Mouse (Mus musculus) liver, embryonic 16.5 days (tissue): ENCODE measurements around the gene Rnf168. TPM values are rescaled to one million over a fixed set of nuclear protein-coding genes. Genes with fewer than 3 reads are reported as not detected.
A peak's percentile ranks its signal among the peaks of the same experiment; 100 is the strongest.
"Not testable (repeated sequence)": the region's sequence is repeated elsewhere in the genome, so short reads cannot be mapped to it uniquely, and the experiment has no call there.

Experiments
- ATAC-seq: fragments of 200-750 bp; cut with Nextera tagmentation; 2 replicates; pipeline ENCODE4 v1.8.0; 2017; ENCODE audit warnings: low read depth, mild to moderate bottlenecking, moderate number of reproducible peaks, moderate library complexity
- H3K27ac ChIP-seq: fragments of 300-500 bp; sonication (generic); 2 replicates; pipeline ENCODE4 v1.5.1; 2014; ENCODE audit warnings: mild to moderate bottlenecking, low read length
- H3K27me3 ChIP-seq: fragments of 300-500 bp; sonication (generic); 2 replicates; pipeline ENCODE4 v1.6.1; 2014; ENCODE audit warnings: low read depth, low read length, mixed read lengths; ENCODE audit not compliant: control insufficient read depth, insufficient read depth
- H3K36me3 ChIP-seq: fragments of 300-500 bp; sonication (generic); 2 replicates; pipeline ENCODE4 v1.6.1; 2014; ENCODE audit warnings: mild to moderate bottlenecking; ENCODE audit not compliant: control insufficient read depth, insufficient read depth
- H3K4me1 ChIP-seq: fragments of 300-500 bp; sonication (generic); 2 replicates; pipeline ENCODE4 v1.6.1; 2014; ENCODE audit warnings: low read depth, low read length, mixed read lengths; ENCODE audit not compliant: control insufficient read depth
- H3K4me2 ChIP-seq: fragments of 300-500 bp; sonication (generic); 2 replicates; pipeline ENCODE4 v1.6.1; 2014; ENCODE audit warnings: low read depth, low read length, mixed read lengths
- H3K4me3 ChIP-seq: fragments of 300-500 bp; sonication (generic); 2 replicates; pipeline ENCODE4 v1.5.1; 2014; ENCODE audit warnings: low read depth, mild to moderate bottlenecking, low read length
- H3K9ac ChIP-seq: fragments of 300-500 bp; sonication (generic); 2 replicates; pipeline ENCODE4 v1.6.1; 2014; ENCODE audit warnings: low read depth, low read length
- H3K9me3 ChIP-seq: fragments of 300-500 bp; sonication (generic); replicated peaks from 2 replicates; pipeline ENCODE4 v1.6.1; 2016; ENCODE audit warnings: low read length; ENCODE audit not compliant: control insufficient read depth
- WGBS: fragments of 180-500 bp; shearing (Covaris S2); extraction: QIAGEN DNeasy Blood & Tissue Kit; methylation state at CpG from one replicate; pipeline ENCODE4 v1.1.7; 2014; ENCODE audit not compliant: insufficient replicate concordance; 5-methylcytosine and 5-hydroxymethylcytosine counted together
- polyA plus RNA-seq: library from polyadenylated mRNA; unstranded; fragments of >200 nt; fragmentation: Nextera tagmentation; extraction: Ambion mirVana; gene quantifications from 2 replicates; pipeline ENCODE4 v1.2.1, GENCODE M21; 2015

The Rnf168 gene
- polyA plus RNA-seq: 10.9 and 11.9 TPM in 2 replicates

GRCm38 (mm10) chr16:32277308-32278256 lies at the start of gene Rnf168:
TSS of gene Rnf168 (plus strand) at chr16:32277459.
- WGBS: under 1% methylated on average over 75 of the region's 75 CpGs
- peaks cover 8% of the 10 kb centered on the region for H3K36me3 ChIP-seq
- H3K27ac ChIP-seq: peak within 1 kb of the TSS; percentile 98

GRCm38 (mm10) chr16:32232050-32232449 lies 45.2 kb upstream of the Rnf168 start:
- not testable (repeated sequence) for H3K4me1 ChIP-seq, H3K27me3 ChIP-seq, H3K36me3 ChIP-seq, H3K9me3 ChIP-seq, H3K4me3 ChIP-seq, H3K4me2 ChIP-seq, H3K27ac ChIP-seq, H3K9ac ChIP-seq, ATAC-seq
- WGBS: 74% methylated on average over 3 of the region's 3 CpGs

More at GRCm38 (mm10) chr16:32277308-32278256, at the start of gene Rnf168:
- Histone ChIP-seq H3K9me3 (no peaks in the 10 kb centered on the region), H3K4me2 (peak within 1 kb of the TSS; percentile 83), H3K4me1 (peaks cover 19% of the 10 kb centered on the region), H3K9ac (peak within 1 kb of the TSS; percentile 96), H3K4me3 (peak within 1 kb of the TSS; percentile 96), H3K27me3 (no peaks in the 10 kb centered on the region)
- peak; percentile 92 for ATAC-seq

- Histone ChIP-seq H3K9ac (no peak overlapping the region), H3K9me3 (no peaks in the 10 kb centered on the region), H3K4me3 (no peak overlapping the region), H3K4me2 (no peak overlapping the region), H3K27me3 (no peaks in the 10 kb centered on the region), H3K4me1 (no peaks in the 10 kb centered on the region; the same call in 1 of the 2 replicates), H3K36me3 (peaks cover 13% of the 10 kb centered on the region), H3K27ac (no peak overlapping the region)
- no peak for ATAC-seq
- 86% methylated on average over 19 of the region's 19 CpGs for WGBS
Measured at GRCm38 (mm10) chr16:32237930-32238680, 39.2 kb upstream of the Rnf168 start.

- Histone ChIP-seq H3K4me3 (no peak overlapping the region), H3K27ac (no peak overlapping the region), H3K36me3 (peaks cover 13% of the 10 kb centered on the region), H3K9me3 (no peaks in the 10 kb centered on the region), H3K4me2 (no peak overlapping the region), H3K9ac (no peak overlapping the region), H3K4me1 (peaks cover 5% of the 10 kb centered on the region; the same call in 1 of the 2 replicates), H3K27me3 (no peaks in the 10 kb centered on the region)
- ATAC-seq: no peak
- WGBS: 76% methylated on average over 2 of the region's 2 CpGs
Measured at GRCm38 (mm10) chr16:32239428-32240312, 37.6 kb upstream of the Rnf168 start.

- H3K9ac ChIP-seq: no peak overlapping the region
- ATAC-seq: no peak
- peaks cover 21% of the 10 kb centered on the region for H3K4me1 ChIP-seq
- no peaks in the 10 kb centered on the region for H3K9me3 ChIP-seq
- H3K27me3 ChIP-seq: no peaks in the 10 kb centered on the region
- no peak overlapping the region for H3K27ac ChIP-seq
- WGBS: 88% methylated on average over 3 of the region's 3 CpGs
- H3K36me3 ChIP-seq: no peaks in the 10 kb centered on the region
- H3K4me3 ChIP-seq: no peak overlapping the region
- H3K4me2 ChIP-seq: no peak overlapping the region
Measured at GRCm38 (mm10) chr16:32243901-32244300, 33.4 kb upstream of the Rnf168 start.

GRCm38 (mm10) chr16:32246351-32246791 lies 30.9 kb upstream of the Rnf168 start:
- Histone ChIP-seq H3K27me3 (no peaks in the 10 kb centered on the region), H3K36me3 (no peaks in the 10 kb centered on the region; the same call in 1 of the 2 replicates), H3K9me3 (no peaks in the 10 kb centered on the region), H3K4me3 (peak overlapping the region; percentile 93), H3K27ac (peak overlapping the region; percentile 96), H3K4me2 (peak overlapping the region; percentile 71), H3K4me1 (peaks cover 21% of the 10 kb centered on the region), H3K9ac (peak overlapping the region; percentile 98)
- ATAC-seq: peak; percentile 20
- under 1% methylated on average over 35 of the region's 41 CpGs for WGBS

GRCm38 (mm10) chr16:32246952-32247370 lies 30.3 kb upstream of the Rnf168 start, which contains the start of the genes Fbxo45 and Wdr53:
TSS of gene Fbxo45 (minus strand) at chr16:32247158.
TSS of gene Wdr53 (plus strand) at chr16:32247227.
- 0% methylated on average over 47 of the region's 48 CpGs for WGBS
- peak; percentile 96 for ATAC-seq

GRCm38 (mm10) chr16:32264225-32264624 lies 13.0 kb upstream of the Rnf168 start:
- ATAC-seq, H3K9me3 ChIP-seq: not testable (repeated sequence)
- WGBS: 62% methylated on average over 2 of the region's 2 CpGs

More at GRCm38 (mm10) chr16:32246952-32247370, 30.3 kb upstream of the Rnf168 start, which contains the start of the genes Fbxo45 and Wdr53:
- H3K27ac ChIP-seq: peak within 1 kb of the TSS; percentile 96
- H3K4me1 ChIP-seq: peaks cover 21% of the 10 kb centered on the region
- H3K9me3 ChIP-seq: no peaks in the 10 kb centered on the region
- peak within 1 kb of the TSS; percentile 93 for H3K4me3 ChIP-seq
- H3K27me3 ChIP-seq: no peaks in the 10 kb centered on the region
- H3K4me2 ChIP-seq: peak within 1 kb of the TSS; percentile 75
- peak within 1 kb of the TSS; percentile 98 for H3K9ac ChIP-seq
- H3K36me3 ChIP-seq: peaks cover 2% of the 10 kb centered on the region

More at GRCm38 (mm10) chr16:32264225-32264624, 13.0 kb upstream of the Rnf168 start:
- H3K4me2 ChIP-seq, H3K9ac ChIP-seq, H3K36me3 ChIP-seq, H3K4me3 ChIP-seq, H3K27me3 ChIP-seq, H3K4me1 ChIP-seq, H3K27ac ChIP-seq: not testable (repeated sequence)
